Mouse (Mus musculus): ENCODE measurements at regions not wholly inside any gene's neighbourhood (a gene's known extent, or its start where the extent isn't known, plus 50 kb on each side); places are given as distances from the start of the nearest gene placed in this dataset.

DNA sequence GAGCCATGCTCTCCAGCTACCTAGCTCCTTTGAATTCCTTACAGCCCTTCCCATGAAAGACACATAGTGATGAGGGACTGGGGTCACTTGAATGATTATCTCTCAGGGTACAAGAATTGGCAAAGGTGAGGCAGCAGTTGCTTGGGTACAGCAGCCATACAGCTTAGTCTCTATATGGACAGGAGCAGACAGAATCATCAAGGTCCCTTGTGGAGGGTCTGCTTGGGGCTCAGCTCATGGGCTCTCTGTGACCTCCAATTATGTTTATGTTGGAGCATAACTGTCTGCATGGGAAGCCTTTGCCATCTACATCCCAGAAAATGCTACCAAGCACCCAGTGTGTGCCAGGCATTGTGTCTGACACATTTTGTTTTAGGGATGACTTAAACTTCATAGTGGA lies 118.4 kb upstream of the Lhcgr start:
- no peak for ATAC-seq (replicated peaks; ENCODE audit: extremely low read depth, insufficient read depth, low FRiP score)
- no peak overlapping the region for H3K4me2 ChIP-seq (ENCODE audit: low read depth, low read length)
- H3K36me3 ChIP-seq (ENCODE audit: control insufficient read depth, insufficient read depth): no peaks in the 10 kb centered on the region
- no peak overlapping the region for H3K4me3 ChIP-seq (ENCODE audit: low read length)
- no peaks in the 10 kb centered on the region for H3K27me3 ChIP-seq (ENCODE audit: control insufficient read depth, insufficient read depth, low read length)
- no peak overlapping the region for H3K27ac ChIP-seq (ENCODE audit: low read length)
- H3K9ac ChIP-seq (ENCODE audit: low read length): no peak overlapping the region
- H3K9me3 ChIP-seq (replicated peaks; ENCODE audit: control insufficient read depth, low read length): no peaks in the 10 kb centered on the region
- H3K4me1 ChIP-seq (ENCODE audit: control insufficient read depth, insufficient read depth, low read length): peaks cover 3% of the 10 kb centered on the region; the same call in 1 of the 2 replicates

GRCm38 (mm10) chr17:88901742-88902141 lies 110.0 kb upstream of the Lhcgr start:
- H3K27ac ChIP-seq (ENCODE audit: low read length): no peak overlapping the region
- H3K4me3 ChIP-seq (ENCODE audit: low read length): no peak overlapping the region
- WGBS: 71% methylated on average over 1 of the region's 1 CpGs
- H3K9me3 ChIP-seq (replicated peaks; ENCODE audit: control insufficient read depth, low read length): no peaks in the 10 kb centered on the region
- H3K4me2 ChIP-seq (ENCODE audit: low read depth, low read length): no peak overlapping the region
- H3K9ac ChIP-seq (ENCODE audit: low read length): no peak overlapping the region
- H3K4me1 ChIP-seq (ENCODE audit: control insufficient read depth, insufficient read depth, low read length): 0 out of 2 replicates have a peak, but pooled peaks cover 2% of the 10 kb centered on the region
- no peaks in the 10 kb centered on the region for H3K36me3 ChIP-seq (ENCODE audit: control insufficient read depth, insufficient read depth)
- H3K27me3 ChIP-seq (ENCODE audit: control insufficient read depth, insufficient read depth, low read length): no peaks in the 10 kb centered on the region
- ATAC-seq (replicated peaks; ENCODE audit: extremely low read depth, insufficient read depth, low FRiP score): no peak

- ATAC-seq (replicated peaks; ENCODE audit: extremely low read depth, insufficient read depth, low FRiP score): no peak
- Histone ChIP-seq H3K9ac (ENCODE audit: low read length) (no peak overlapping the region), H3K27me3 (ENCODE audit: control insufficient read depth, insufficient read depth, low read length) (no peaks in the 10 kb centered on the region), H3K4me2 (ENCODE audit: low read depth, low read length) (no peak overlapping the region), H3K27ac (ENCODE audit: low read length) (no peak overlapping the region), H3K36me3 (ENCODE audit: control insufficient read depth, insufficient read depth) (no peaks in the 10 kb centered on the region), H3K4me1 (ENCODE audit: control insufficient read depth, insufficient read depth, low read length) (0 out of 2 replicates have a peak, but pooled peaks cover 2% of the 10 kb centered on the region), H3K4me3 (ENCODE audit: low read length) (no peak overlapping the region), H3K9me3 (replicated peaks; ENCODE audit: control insufficient read depth, low read length) (no peaks in the 10 kb centered on the region)
- 84% methylated on average over 2 of the region's 2 CpGs for whole genome bisulfite sequencing
Measured at GRCm38 (mm10) chr17:88900904-88901303, 109.1 kb upstream of the Lhcgr start.

GRCm38 (mm10) chr17:88898705-88899668 lies 107.2 kb upstream of the Lhcgr start:
- H3K27me3 ChIP-seq (ENCODE audit: control insufficient read depth, insufficient read depth, low read length): no peaks in the 10 kb centered on the region
- no peaks in the 10 kb centered on the region for H3K36me3 ChIP-seq (ENCODE audit: control insufficient read depth, insufficient read depth)
- H3K4me3 ChIP-seq (ENCODE audit: low read length): no peak overlapping the region
- no peak overlapping the region for H3K9ac ChIP-seq (ENCODE audit: low read length)
- ATAC-seq (replicated peaks; ENCODE audit: extremely low read depth, insufficient read depth, low FRiP score): no peak
- 64% methylated on average over 11 of the region's 11 CpGs for WGBS
- H3K4me1 ChIP-seq (ENCODE audit: control insufficient read depth, insufficient read depth, low read length): 0 out of 2 replicates have a peak, but pooled peaks cover 2% of the 10 kb centered on the region
- H3K27ac ChIP-seq (ENCODE audit: low read length): no peak overlapping the region
- no peaks in the 10 kb centered on the region for H3K9me3 ChIP-seq (replicated peaks; ENCODE audit: control insufficient read depth, low read length)
- no peak overlapping the region for H3K4me2 ChIP-seq (ENCODE audit: low read depth, low read length)

- Histone ChIP-seq H3K27me3 (ENCODE audit: control insufficient read depth, insufficient read depth, low read length) (no peaks in the 10 kb centered on the region), H3K4me1 (ENCODE audit: control insufficient read depth, insufficient read depth, low read length) (no peaks in the 10 kb centered on the region), H3K36me3 (ENCODE audit: control insufficient read depth, insufficient read depth) (no peaks in the 10 kb centered on the region), H3K27ac (ENCODE audit: low read length) (no peak overlapping the region), H3K4me3 (ENCODE audit: low read length) (no peak overlapping the region), H3K9ac (ENCODE audit: low read length) (no peak overlapping the region), H3K4me2 (ENCODE audit: low read depth, low read length) (no peak overlapping the region), H3K9me3 (replicated peaks; ENCODE audit: control insufficient read depth, low read length) (no peaks in the 10 kb centered on the region)
- ATAC-seq (replicated peaks; ENCODE audit: extremely low read depth, insufficient read depth, low FRiP score): no peak
Measured at GRCm38 (mm10) chr17:88893451-88893850, 101.7 kb upstream of the Lhcgr start.

- 77% methylated on average over 3 of the region's 3 CpGs for WGBS
- no peak for ATAC-seq (replicated peaks; ENCODE audit: extremely low read depth, insufficient read depth, low FRiP score)
- no peaks in the 10 kb centered on the region for H3K9me3 ChIP-seq (replicated peaks; ENCODE audit: control insufficient read depth, low read length)
Measured at GRCm38 (mm10) chr17:88885526-88885925, 93.7 kb upstream of the Lhcgr start.

DNA sequence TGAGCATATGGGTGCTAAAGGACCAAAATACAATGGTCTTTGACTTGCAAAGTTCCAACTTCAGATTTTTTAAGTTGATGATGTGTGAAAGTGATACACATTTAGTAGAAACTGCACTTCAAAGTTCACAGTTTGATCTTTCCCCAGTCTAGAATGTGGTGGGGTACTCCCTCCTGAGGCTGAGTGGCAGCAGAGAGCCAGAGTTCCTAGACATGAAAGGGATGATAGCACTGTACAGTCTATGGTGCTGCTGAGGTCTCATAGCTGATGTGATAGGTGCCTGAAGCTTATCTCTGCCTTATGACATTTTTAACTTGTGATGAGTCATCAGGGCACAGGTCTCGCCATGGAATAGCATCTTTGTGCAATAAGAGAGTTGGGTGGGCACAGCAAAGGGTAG lies 87.9 kb upstream of the Lhcgr start:
- no peaks in the 10 kb centered on the region for H3K27me3 ChIP-seq (ENCODE audit: control insufficient read depth, insufficient read depth, low read length)
- H3K4me3 ChIP-seq (ENCODE audit: low read length): no peak overlapping the region
- 62% methylated on average over 1 of the region's 1 CpGs for WGBS
- no peaks in the 10 kb centered on the region for H3K9me3 ChIP-seq (replicated peaks; ENCODE audit: control insufficient read depth, low read length)
- ATAC-seq (replicated peaks; ENCODE audit: extremely low read depth, insufficient read depth, low FRiP score): no peak
- no peak overlapping the region for H3K9ac ChIP-seq (ENCODE audit: low read length)
- H3K27ac ChIP-seq (ENCODE audit: low read length): no peak overlapping the region
- H3K4me1 ChIP-seq (ENCODE audit: control insufficient read depth, insufficient read depth, low read length): no peaks in the 10 kb centered on the region
- H3K36me3 ChIP-seq (ENCODE audit: control insufficient read depth, insufficient read depth): no peaks in the 10 kb centered on the region
- no peak overlapping the region for H3K4me2 ChIP-seq (ENCODE audit: low read depth, low read length)

More at GRCm38 (mm10) chr17:88885526-88885925, 93.7 kb upstream of the Lhcgr start:
- no peak overlapping the region for H3K4me3 ChIP-seq (ENCODE audit: low read length)
- H3K9ac ChIP-seq (ENCODE audit: low read length): no peak overlapping the region
- H3K27me3 ChIP-seq (ENCODE audit: control insufficient read depth, insufficient read depth, low read length): no peaks in the 10 kb centered on the region
- H3K4me2 ChIP-seq (ENCODE audit: low read depth, low read length): no peak overlapping the region
- H3K4me1 ChIP-seq (ENCODE audit: control insufficient read depth, insufficient read depth, low read length): no peaks in the 10 kb centered on the region
- no peaks in the 10 kb centered on the region for H3K36me3 ChIP-seq (ENCODE audit: control insufficient read depth, insufficient read depth)
- H3K27ac ChIP-seq (ENCODE audit: low read length): no peak overlapping the region

- H3K4me2 ChIP-seq (ENCODE audit: low read depth, low read length): no peak overlapping the region
- WGBS: 73% methylated on average over 4 of the region's 4 CpGs
- no peak for ATAC-seq (replicated peaks; ENCODE audit: extremely low read depth, insufficient read depth, low FRiP score)
Measured at GRCm38 (mm10) chr17:88870342-88870985, 78.7 kb upstream of the Lhcgr start.

GRCm38 (mm10) chr17:88864631-88865030 lies 72.8 kb upstream of the Lhcgr start:
- no peak overlapping the region for H3K9ac ChIP-seq (ENCODE audit: low read length)
- H3K4me2 ChIP-seq (ENCODE audit: low read depth, low read length): no peak overlapping the region
- H3K27me3 ChIP-seq (ENCODE audit: control insufficient read depth, insufficient read depth, low read length): no peaks in the 10 kb centered on the region
- H3K4me1 ChIP-seq (ENCODE audit: control insufficient read depth, insufficient read depth, low read length): no peaks in the 10 kb centered on the region
- H3K9me3 ChIP-seq (replicated peaks; ENCODE audit: control insufficient read depth, low read length): no peaks in the 10 kb centered on the region
- H3K36me3 ChIP-seq (ENCODE audit: control insufficient read depth, insufficient read depth): no peaks in the 10 kb centered on the region
- no peak overlapping the region for H3K27ac ChIP-seq (ENCODE audit: low read length)
- no peak overlapping the region for H3K4me3 ChIP-seq (ENCODE audit: low read length)
- WGBS: 59% methylated on average over 7 of the region's 7 CpGs
- ATAC-seq (replicated peaks; ENCODE audit: extremely low read depth, insufficient read depth, low FRiP score): no peak

More at GRCm38 (mm10) chr17:88870342-88870985, 78.7 kb upstream of the Lhcgr start:
- Histone ChIP-seq H3K9ac (ENCODE audit: low read length) (no peak overlapping the region), H3K27me3 (ENCODE audit: control insufficient read depth, insufficient read depth, low read length) (no peaks in the 10 kb centered on the region), H3K36me3 (ENCODE audit: control insufficient read depth, insufficient read depth) (no peaks in the 10 kb centered on the region), H3K27ac (ENCODE audit: low read length) (no peak overlapping the region), H3K9me3 (replicated peaks; ENCODE audit: control insufficient read depth, low read length) (no peaks in the 10 kb centered on the region), H3K4me1 (ENCODE audit: control insufficient read depth, insufficient read depth, low read length) (no peaks in the 10 kb centered on the region; the same call in 1 of the 2 replicates), H3K4me3 (ENCODE audit: low read length) (no peak overlapping the region)

Data from heart, embryonic 16.5 days (tissue).